Mouse (Mus musculus): ENCODE results near the gene Lgalsl.
A peak's percentile ranks its signal among the peaks of the same experiment; 100 is the strongest.

GRCm38 (mm10) chr11:20785186-20785585 lies 45.7 kb downstream of the Lgalsl start:
- TF ChIP-seq CTCF (conservative IDR thresholded peaks at IDR 0.05; ENCODE audit: low read length): no peak
- peak; percentile 44; the same call in 1 of the 2 replicates for TF ChIP-seq NANOG (IDR thresholded peaks at IDR 0.05; ENCODE audit: borderline replicate concordance, low read length)
